Mouse (Mus musculus): Measurements from ENCODE around the gene Fancc.

- TF ChIP-seq CTCF (IDR thresholded peaks at IDR 0.05; ENCODE audit: low read depth) (no peak), EP300 (IDR thresholded peaks at IDR 0.05; ENCODE audit: low read depth) (no peak)
Observed at GRCm38 (mm10) chr13:63296300-63296699, 200.8 kb downstream of the Fancc start.
